Comparison of ENCODE assay signal across 9 mouse cellular contexts in the genomic region with DNA sequence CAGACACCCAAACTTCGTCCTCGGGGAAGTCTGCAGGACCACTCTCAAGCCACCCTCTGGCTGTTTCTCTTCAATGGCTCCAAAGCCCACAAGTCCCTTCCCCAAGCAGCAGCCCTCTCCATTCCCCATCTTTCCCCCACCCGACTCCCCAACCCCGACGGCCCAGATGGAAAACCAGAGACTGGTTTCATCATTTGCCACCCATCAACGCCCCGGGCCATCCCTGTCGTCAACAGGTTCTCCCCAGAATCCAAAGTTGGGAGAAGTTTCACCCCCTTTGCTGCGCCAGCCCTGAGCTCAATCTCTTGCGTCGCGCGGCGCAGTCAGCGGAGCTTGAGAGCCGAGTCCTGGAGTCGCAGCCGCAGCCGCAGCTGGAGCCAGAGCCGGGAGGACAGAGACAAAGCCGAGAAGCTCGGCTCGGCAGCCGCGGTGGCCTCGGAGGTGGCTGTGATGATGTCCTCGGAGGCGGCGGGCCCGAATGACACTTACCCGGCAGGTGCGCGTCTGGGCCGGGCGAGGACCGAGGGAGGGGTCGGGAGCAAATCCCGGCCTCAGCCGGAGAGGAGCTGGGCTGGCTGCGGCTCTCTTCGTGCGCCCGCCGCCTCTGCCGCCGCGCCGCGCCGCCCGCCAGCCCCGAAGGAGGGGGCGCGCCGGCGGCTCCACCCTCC. TPM values are rescaled to one million over a fixed set of nuclear protein-coding genes. Genes with fewer than 3 reads are reported as not detected.
A peak's percentile ranks its signal among the peaks of the same experiment; 100 is the strongest.
DNase-seq lines count a peak whose midpoint lies in the region; ATAC-seq lines count a peak whose summit lies in the region.
"Had no signal": no experiment of that assay in that cellular context is flagged by ENCODE, and none has a peak within 500 bp of the region (broad histone marks: within the 10 kb centered on the region; RNA-seq: fewer than 3 reads in every experiment).

No protein-coding gene starts in this region.

- no peak overlapping the region for H3K27ac ChIP-seq in limb, embryonic 11.5 days (replicated peaks; ENCODE audit: low read depth, low read length)
- H3K27ac ChIP-seq in stomach, embryonic 15.5 days: no peak overlapping the region

- H3K9ac ChIP-seq in limb, embryonic 11.5 days (ENCODE audit: low read length): 0 out of 2 replicates have a peak overlapping the region, but pooled peaks have one; percentile 4
- no peak overlapping the region for H3K9ac ChIP-seq in stomach, embryonic 15.5 days

- no peaks in the 10 kb centered on the region for H3K9me3 ChIP-seq in limb, embryonic 11.5 days (ENCODE audit: control insufficient read depth, low read length)
- no peaks in the 10 kb centered on the region for H3K9me3 ChIP-seq in stomach, embryonic 15.5 days

- no peaks in the 10 kb centered on the region for H3K36me3 ChIP-seq in limb, embryonic 11.5 days (ENCODE audit: control insufficient read depth, insufficient read depth, low read length)
- H3K36me3 ChIP-seq in stomach, embryonic 15.5 days: no peaks in the 10 kb centered on the region

- WGBS in limb, embryonic 11.5 days: under 1% methylated on average over 53 of the region's 56 CpGs
- under 1% methylated on average over 55 of the region's 56 CpGs for WGBS in stomach, embryonic 15.5 days

- ATAC-seq in frontal cortex, adult (ENCODE audit: low TSS enrichment): peak; percentile 72
- ATAC-seq in limb, embryonic 11.5 days (ENCODE audit: insufficient number of reproducible peaks, low FRiP score, low TSS enrichment, low read depth): no peak
- no peak for ATAC-seq in stomach, embryonic 15.5 days (ENCODE audit: insufficient read depth, low FRiP score, low read depth)

- H3K4me3 ChIP-seq in limb, embryonic 11.5 days (ENCODE audit: low read depth, low read length): peak overlapping the region; percentile 29
- H3K4me3 ChIP-seq in stomach, embryonic 15.5 days (replicated peaks): peak overlapping the region; percentile 35

- DNase-seq in frontal cortex, postnatal 10 days (ENCODE audit: low spot score in 2 of 2): no peak
- DNase-seq in right cerebral cortex, adult 18-20 months: peak; percentile 19
- no peak for DNase-seq in right cerebral cortex, adult 2 months (ENCODE audit: low spot score in 2 of 2)
- DNase-seq in limb, embryonic 11.5 days (ENCODE audit: low spot score): peak; percentile 65
- no peak for DNase-seq in cerebellum, adult 18-20 months
- DNase-seq in ovary, adult 18-20 months (ENCODE audit: low spot score): no peak

- peak overlapping the region; percentile 60 for H3K4me2 ChIP-seq in limb, embryonic 11.5 days (ENCODE audit: low read depth, severe bottlenecking)
- H3K4me2 ChIP-seq in stomach, embryonic 15.5 days: peak overlapping the region; percentile 74

- peaks cover 8% of the 10 kb centered on the region; the same call in 1 of the 2 replicates for H3K4me1 ChIP-seq in limb, embryonic 11.5 days (ENCODE audit: control insufficient read depth, insufficient read depth, low read length)
- H3K4me1 ChIP-seq in stomach, embryonic 15.5 days: peaks cover 27% of the 10 kb centered on the region

- peaks cover 83% of the 10 kb centered on the region for H3K27me3 ChIP-seq in limb, embryonic 11.5 days (ENCODE audit: control insufficient read depth, insufficient read depth, low read length)
- peaks cover 89% of the 10 kb centered on the region for H3K27me3 ChIP-seq in stomach, embryonic 15.5 days (replicated peaks)

RNA-seq across cellular contexts. Expression of gene Ecel1, which starts 0.7 kb away (rescaled TPM):
- polyA plus RNA-seq in limb, embryonic 11.5 days (2014; fragmentation: Nextera tagmentation; extraction: Ambion mirVana): 0.17 and 0.28 TPM in 2 replicates
- 6.3 and 8.7 TPM in 2 replicates for polyA plus RNA-seq in stomach, embryonic 15.5 days (2015; fragmentation: Nextera tagmentation; extraction: Ambion mirVana)

RNA-seq across cellular contexts. Expression of gene Prss56, which starts 27.4 kb away (rescaled TPM):
- not detected in 2 replicates for polyA plus RNA-seq in limb, embryonic 11.5 days (2014; fragmentation: Nextera tagmentation; extraction: Ambion mirVana)
- 0.08 TPM in 1 of 2 replicates, not detected in the other for polyA plus RNA-seq in stomach, embryonic 15.5 days (2015; fragmentation: Nextera tagmentation; extraction: Ambion mirVana)
- polyA plus RNA-seq: liver, embryonic 16.5 days had no signal

RNA-seq across cellular contexts. Expression of gene Akp3, which starts 30.9 kb away (rescaled TPM):
- polyA plus RNA-seq in limb, embryonic 11.5 days (2014; fragmentation: Nextera tagmentation; extraction: Ambion mirVana): not detected in 2 replicates
- polyA plus RNA-seq in stomach, embryonic 15.5 days (2015; fragmentation: Nextera tagmentation; extraction: Ambion mirVana): not detected in 2 replicates
- polyA plus RNA-seq: liver, embryonic 16.5 days had no signal

RNA-seq across cellular contexts. Expression of gene Chrnd, which starts 34.7 kb away (rescaled TPM):
- polyA plus RNA-seq in limb, embryonic 11.5 days (2014; fragmentation: Nextera tagmentation; extraction: Ambion mirVana): 0.73 and 1.2 TPM in 2 replicates
- 0.10 and 0.31 TPM in 2 replicates for polyA plus RNA-seq in stomach, embryonic 15.5 days (2015; fragmentation: Nextera tagmentation; extraction: Ambion mirVana)

RNA-seq across cellular contexts. Expression of gene Chrng, which starts 48.8 kb away (rescaled TPM):
- polyA plus RNA-seq in limb, embryonic 11.5 days (2014; fragmentation: Nextera tagmentation; extraction: Ambion mirVana): 2.9 and 4.1 TPM in 2 replicates
- 0.14 and 0.86 TPM in 2 replicates for polyA plus RNA-seq in stomach, embryonic 15.5 days (2015; fragmentation: Nextera tagmentation; extraction: Ambion mirVana)

Comparison
In these comparisons a context has a peak if more than half of its experiments do, and no peak if none do; other contexts are left out.
1. DNase-seq: peak in right cerebral cortex, adult 18-20 months (single experiment) and limb, embryonic 11.5 days (single experiment); none in frontal cortex, postnatal 10 days (0 of 2), right cerebral cortex, adult 2 months (0 of 2), cerebellum, adult 18-20 months (0 of 2) and ovary, adult 18-20 months (single experiment).